Mouse (Mus musculus) lung, postnatal 0 days (tissue): ENCODE results near the gene Dram2. TPM values are rescaled to one million over a fixed set of nuclear protein-coding genes. Genes with fewer than 3 reads are reported as not detected.

ENCODE experiments used
- ATAC-seq: fragments of 200-750 bp; cut with Nextera tagmentation; 2 replicates; pipeline ENCODE4 v1.8.0; 2017; ENCODE audit warnings: moderate library complexity
- DNase-seq: peaks from one replicate; pipeline ENCODE4 v3.0.0-alpha.2; 2016; ENCODE audit warnings: low spot score
- H3K27ac ChIP-seq: fragments of 300-500 bp; sonication (generic); 2 replicates; pipeline ENCODE4 v1.5.1; 2014; ENCODE audit warnings: antibody characterized with exemption, mild to moderate bottlenecking, low read length, mixed read lengths
- H3K27me3 ChIP-seq: fragments of 300-500 bp; sonication (generic); replicated peaks from 2 replicates; pipeline ENCODE4 v1.6.1; 2014; ENCODE audit warnings: low read length, mixed read lengths; ENCODE audit not compliant: insufficient read depth
- H3K36me3 ChIP-seq: fragments of 300-500 bp; sonication (generic); 2 replicates; pipeline ENCODE4 v1.6.1; 2014; ENCODE audit warnings: low read length, mixed read lengths; ENCODE audit not compliant: insufficient read depth
- H3K4me1 ChIP-seq: fragments of 300-500 bp; sonication (generic); 2 replicates; pipeline ENCODE4 v1.6.1; 2014; ENCODE audit warnings: antibody characterized with exemption, low read depth, low read length, mixed read lengths; ENCODE audit not compliant: insufficient read depth
- H3K4me2 ChIP-seq: fragments of 300-500 bp; sonication (generic); replicated peaks from 2 replicates; pipeline ENCODE4 v1.6.1; 2014; ENCODE audit warnings: low read depth, mild to moderate bottlenecking, low read length, moderate library complexity, mixed read lengths
- H3K4me3 ChIP-seq: fragments of 300-500 bp; sonication (generic); 2 replicates; pipeline ENCODE4 v1.5.1; 2014; ENCODE audit warnings: low read depth, low read length
- H3K9ac ChIP-seq: fragments of 300-500 bp; sonication (generic); replicated peaks from 2 replicates; pipeline ENCODE4 v1.6.1; 2014; ENCODE audit warnings: low read depth, mild to moderate bottlenecking
- H3K9me3 ChIP-seq: fragments of 300-500 bp; sonication (generic); 2 replicates; pipeline ENCODE4 v1.6.1; 2016; ENCODE audit warnings: low read length, mixed read lengths
- CTCF ChIP-seq: IDR thresholded peaks from 2 replicates; pipeline ENCODE4 v1.5.1; 2016; ENCODE audit warnings: antibody characterized with exemption, mild to moderate bottlenecking
- EP300 ChIP-seq: IDR thresholded peaks from 2 replicates; pipeline ENCODE4 v1.6.1; 2016; ENCODE audit warnings: antibody characterized with exemption, mild to moderate bottlenecking, control low read depth
- WGBS: fragments of 180-500 bp; shearing (Covaris S2); extraction: QIAGEN DNeasy Blood & Tissue Kit; methylation state at CpG from one replicate; pipeline ENCODE4 v1.1.7; 2014; 5-methylcytosine and 5-hydroxymethylcytosine counted together
- polyA plus RNA-seq: library from polyadenylated mRNA; unstranded; fragments of >200 nt; fragmentation: Nextera tagmentation; extraction: Ambion mirVana; gene quantifications from 2 replicates; pipeline ENCODE4 v1.2.1, GENCODE M21; 2015

Dram2 gene
- polyA plus RNA-seq, 1 experiment from 2014 or later = 155 TPM

- no peak for TF ChIP-seq EP300
- no peak for TF ChIP-seq CTCF
- H3K27ac ChIP-seq = no peak overlapping the region
- H3K36me3 ChIP-seq = no peaks in the 10 kb centered on the region
- no peaks in the 10 kb centered on the region for H3K27me3 ChIP-seq
- DNase-seq (no peak), ATAC-seq (no peak)
- no peaks in the 10 kb centered on the region for H3K4me1 ChIP-seq
- no peak overlapping the region for H3K4me3 ChIP-seq
- no peak overlapping the region for H3K4me2 ChIP-seq
- H3K9me3 ChIP-seq = no peaks in the 10 kb centered on the region
- WGBS = 95% methylated on average over 2 of the region's 2 CpGs
- H3K9ac ChIP-seq = no peak overlapping the region
Measured at GRCm38 (mm10) chr3:106526411-106526810, 21.2 kb upstream of the Dram2 start.

- Histone ChIP-seq H3K9ac (no peak overlapping the region), H3K4me3 (no peak overlapping the region), H3K4me1 (no peaks in the 10 kb centered on the region), H3K27me3 (no peaks in the 10 kb centered on the region), H3K36me3 (no peaks in the 10 kb centered on the region), H3K9me3 (no peaks in the 10 kb centered on the region), H3K4me2 (no peak overlapping the region), H3K27ac (no peak overlapping the region)
- DNase-seq = no peak
- ATAC-seq = no peak
- TF ChIP-seq CTCF = no peak
- TF ChIP-seq EP300 = no peak
- 88% methylated on average over 2 of the region's 2 CpGs for WGBS
Measured at GRCm38 (mm10) chr3:106528032-106528431, 19.6 kb upstream of the Dram2 start.

GRCm38 (mm10) chr3:106533277-106533676 is 14.3 kb upstream of the Dram2 start:
- ATAC-seq = no peak
- WGBS = 92% methylated on average over 2 of the region's 2 CpGs
- Histone ChIP-seq H3K27me3 (no peaks in the 10 kb centered on the region), H3K36me3 (0 out of 2 replicates have a peak, but pooled peaks cover 9% of the 10 kb centered on the region), H3K9ac (no peak overlapping the region), H3K4me2 (no peak overlapping the region), H3K4me3 (no peak overlapping the region), H3K4me1 (no peaks in the 10 kb centered on the region), H3K9me3 (no peaks in the 10 kb centered on the region), H3K27ac (no peak overlapping the region)
- TF ChIP-seq EP300 = no peak
- TF ChIP-seq CTCF = no peak
- no peak for DNase-seq

GRCm38 (mm10) chr3:106544721-106545316 is 2.8 kb upstream of the Dram2 start:
- Histone ChIP-seq H3K9me3 (no peaks in the 10 kb centered on the region), H3K4me2 (peak overlapping the region; percentile 15; the same call in 1 of the 2 replicates), H3K27me3 (no peaks in the 10 kb centered on the region), H3K4me3 (no peak overlapping the region), H3K36me3 (no peaks in the 10 kb centered on the region), H3K4me1 (peaks cover 6% of the 10 kb centered on the region; the same call in 1 of the 2 replicates), H3K27ac (0 out of 2 replicates have a peak overlapping the region, but pooled peaks have one; percentile 47), H3K9ac (no peak overlapping the region)
- DNase-seq = peak; percentile 28
- TF ChIP-seq EP300 = no peak
- TF ChIP-seq CTCF = no peak
- 69% methylated on average over 8 of the region's 8 CpGs for WGBS
- ATAC-seq = no peak

- H3K27me3 ChIP-seq = no peaks in the 10 kb centered on the region
- peak overlapping the region; percentile 92 for H3K4me3 ChIP-seq
- WGBS = 2% methylated on average over 27 of the region's 27 CpGs
- TF ChIP-seq CTCF (no peak), EP300 (peak; percentile 35)
- no peaks in the 10 kb centered on the region for H3K36me3 ChIP-seq
- H3K9me3 ChIP-seq = no peaks in the 10 kb centered on the region
- peak overlapping the region; percentile 99 for H3K27ac ChIP-seq
- ATAC-seq = peak; percentile 60
- peaks cover 11% of the 10 kb centered on the region; the same call in 1 of the 2 replicates for H3K4me1 ChIP-seq
- H3K4me2 ChIP-seq = peak overlapping the region; percentile 69
- DNase-seq = peak; percentile 88
- peak overlapping the region; percentile 94 for H3K9ac ChIP-seq
Measured at GRCm38 (mm10) chr3:106547924-106548539, 434 bp downstream of the Dram2 start.

GRCm38 (mm10) chr3:106548971-106549370 is 1.4 kb downstream of the Dram2 start:
- ATAC-seq (no peak), DNase-seq (peak; percentile 63)
- H3K36me3 ChIP-seq = peaks cover 5% of the 10 kb centered on the region; the same call in 1 of the 2 replicates
- peak overlapping the region; percentile 92 for H3K4me3 ChIP-seq
- peaks cover 10% of the 10 kb centered on the region; the same call in 1 of the 2 replicates for H3K4me1 ChIP-seq
- H3K4me2 ChIP-seq = peak overlapping the region; percentile 69
- H3K9me3 ChIP-seq = no peaks in the 10 kb centered on the region
- no peak for TF ChIP-seq EP300
- TF ChIP-seq CTCF = no peak
- no peak overlapping the region for H3K9ac ChIP-seq
- no peak overlapping the region for H3K27ac ChIP-seq
- H3K27me3 ChIP-seq = no peaks in the 10 kb centered on the region
- 12% methylated on average over 3 of the region's 3 CpGs for WGBS
